Mouse (Mus musculus): ENCODE measurements around the gene Fat1. TPM values are rescaled to one million over a fixed set of nuclear protein-coding genes. Genes with fewer than 3 reads are reported as not detected.

Gene Fat1
- polyA plus RNA-seq, 1 experiment, result 2.0 TPM

DNA sequence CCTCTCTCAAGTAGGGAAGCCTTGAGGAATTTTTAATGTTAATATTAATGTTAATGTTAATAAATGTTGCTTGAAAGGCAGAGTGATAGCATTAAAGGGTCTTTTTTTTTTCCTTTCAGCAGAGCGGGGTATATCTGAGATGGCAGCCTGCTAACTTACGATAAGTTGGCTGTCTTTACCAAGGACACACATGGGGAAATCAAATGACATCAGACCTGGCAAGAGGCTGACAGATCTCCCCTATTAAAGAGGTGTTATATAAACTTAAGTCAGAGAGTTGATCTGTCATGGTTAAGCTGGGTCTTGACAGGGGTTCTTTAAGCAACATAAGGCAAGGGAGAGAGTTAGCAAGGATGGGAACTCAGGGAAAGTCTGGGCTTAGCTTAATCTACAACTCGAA lies 145.6 kb downstream of the Fat1 start:
- Histone ChIP-seq H3K36me3 (ENCODE audit: control insufficient read depth, insufficient read depth, low read length) (no peaks in the 10 kb centered on the region), H3K27me3 (ENCODE audit: control insufficient read depth, insufficient read depth, low read length) (no peaks in the 10 kb centered on the region), H3K4me1 (ENCODE audit: control insufficient read depth, insufficient read depth, insufficient read length) (no peaks in the 10 kb centered on the region), H3K27ac (ENCODE audit: insufficient read depth, low read length) (no peak overlapping the region), H3K4me3 (ENCODE audit: extremely low read depth, insufficient read depth, insufficient read length) (no peak overlapping the region)
- DNase-seq (ENCODE audit: low read depth in 1 of 2, low spot score in 2 of 2), result no peak
- 78% methylated on average over 3 of the region's 3 CpGs for WGBS
- TF ChIP-seq CTCF (IDR thresholded peaks at IDR 0.05; ENCODE audit: extremely low read depth, insufficient read depth, insufficient read length, insufficient replicate concordance), result no peak
- TF ChIP-seq POLR2A (IDR thresholded peaks at IDR 0.05; ENCODE audit: low read depth, low read length), result no peak

GRCm38 (mm10) chr8:45093599-45093998 lies 158.4 kb downstream of the Fat1 start:
- H3K27ac ChIP-seq (ENCODE audit: insufficient read depth, low read length), result no peak overlapping the region
- WGBS, result 73% methylated on average over 3 of the region's 3 CpGs
- no peak overlapping the region for H3K4me3 ChIP-seq (ENCODE audit: extremely low read depth, insufficient read depth, insufficient read length)
- no peaks in the 10 kb centered on the region for H3K27me3 ChIP-seq (ENCODE audit: control insufficient read depth, insufficient read depth, low read length)
- TF ChIP-seq CTCF (IDR thresholded peaks at IDR 0.05; ENCODE audit: extremely low read depth, insufficient read depth, insufficient read length, insufficient replicate concordance) (no peak), POLR2A (IDR thresholded peaks at IDR 0.05; ENCODE audit: low read depth, low read length) (no peak)
- no peaks in the 10 kb centered on the region for H3K4me1 ChIP-seq (ENCODE audit: control insufficient read depth, insufficient read depth, insufficient read length)
- no peaks in the 10 kb centered on the region for H3K36me3 ChIP-seq (ENCODE audit: control insufficient read depth, insufficient read depth, low read length)
- DNase-seq (ENCODE audit: low read depth in 1 of 2, low spot score in 2 of 2), result no peak

Other genes with a start within 250 kb of the Fat1 start
- not detected in 2 replicates for gene Mtnr1a, start 133.7 kb downstream of the Fat1 start, polyA plus RNA-seq (2012; rRNA removed)